In genomic region chr10:71400818-71401646, GRCm38 (mm10) we compare ENCODE assay signal across 8 mouse cellular contexts. TPM values are rescaled to one million over a fixed set of nuclear protein-coding genes. Genes with fewer than 3 reads are reported as not detected.
DNase-seq lines count a peak whose midpoint lies in the region; ATAC-seq and TF ChIP-seq lines count a peak whose summit lies in the region.

No protein-coding gene starts in this region.

- H3K4me3 ChIP-seq in hindbrain, embryonic 11.5 days (ENCODE audit: low read depth, low read length), result no peak overlapping the region
- H3K4me3 ChIP-seq in hindbrain, embryonic 12.5 days, result no peak overlapping the region
- H3K4me3 ChIP-seq in thymus, adult 2 months (ENCODE audit: control insufficient read depth, insufficient read depth, low read length), result no peak overlapping the region

- WGBS in hindbrain, embryonic 11.5 days, result 71% methylated on average over 13 of the region's 13 CpGs
- WGBS in hindbrain, embryonic 12.5 days, result 66% methylated on average over 13 of the region's 13 CpGs
- 74% methylated on average over 13 of the region's 13 CpGs for WGBS in thymus, adult 2 months

- H3K27me3 ChIP-seq in hindbrain, embryonic 11.5 days (ENCODE audit: control insufficient read depth, insufficient read depth, low read length), result no peaks in the 10 kb centered on the region
- H3K27me3 ChIP-seq in hindbrain, embryonic 12.5 days, result no peaks in the 10 kb centered on the region
- no peaks in the 10 kb centered on the region for H3K27me3 ChIP-seq in thymus, adult 2 months (ENCODE audit: control insufficient read depth, insufficient read depth, low read length)

- no peak overlapping the region for H3K4me2 ChIP-seq in hindbrain, embryonic 11.5 days (replicated peaks; ENCODE audit: low read depth, low read length)
- no peak overlapping the region for H3K4me2 ChIP-seq in hindbrain, embryonic 12.5 days (replicated peaks)

- peak; percentile 67 for DNase-seq in hindbrain, embryonic 11.5 days (ENCODE audit: low spot score)
- peak; percentile 46 for DNase-seq in thymus, adult 2 months
- DNase-seq in thymus, postnatal 4 days, result no peak
- DNase-seq in c-Kit-positive CD71-positive TER-119-negative erythroid progenitor cells, embryonic 14.5 days (ENCODE audit: low read depth), result peak; percentile 51
- DNase-seq in skeletal muscle tissue, adult 2 months (ENCODE audit: low read depth, low spot score), result peak; percentile 25
- no peak for DNase-seq in gastrocnemius, postnatal 14 days

- no peaks in the 10 kb centered on the region for H3K4me1 ChIP-seq in hindbrain, embryonic 11.5 days (replicated peaks; ENCODE audit: control insufficient read depth, insufficient read depth, low read length)
- H3K4me1 ChIP-seq in hindbrain, embryonic 12.5 days, result no peaks in the 10 kb centered on the region
- no peaks in the 10 kb centered on the region for H3K4me1 ChIP-seq in thymus, adult 2 months (replicated peaks; ENCODE audit: control insufficient read depth, insufficient read depth, low read length)

- ATAC-seq in hindbrain, embryonic 11.5 days (ENCODE audit: low FRiP score), result no peak
- ATAC-seq in hindbrain, embryonic 12.5 days (ENCODE audit: low FRiP score), result no peak
- ATAC-seq in inflammation-experienced regulatory T-cells, adult 6 months, result peak; percentile 57

- no peaks in the 10 kb centered on the region for H3K9me3 ChIP-seq in hindbrain, embryonic 11.5 days (ENCODE audit: control insufficient read depth, low read length)
- H3K9me3 ChIP-seq in hindbrain, embryonic 12.5 days (replicated peaks), result no peaks in the 10 kb centered on the region

- intact Hi-C loops in gastrocnemius, postnatal 14 days (cut with DNase I; ENCODE audit: low total_unique reads), result loop anchor here (2.0 kb wide), 1 partner anchor 74 kb away; no protein-coding TSS in a partner anchor

- TF ChIP-seq POLR2A in thymus, adult 2 months (IDR thresholded peaks at IDR 0.05; ENCODE audit: control insufficient read depth, extremely low read depth, insufficient read depth, low read length, poor library complexity), result no peak

- H3K27ac ChIP-seq in hindbrain, embryonic 11.5 days (ENCODE audit: low read depth, low read length), result no peak overlapping the region
- no peak overlapping the region for H3K27ac ChIP-seq in hindbrain, embryonic 12.5 days
- H3K27ac ChIP-seq in thymus, adult 2 months (ENCODE audit: control insufficient read depth, insufficient read depth, low read length), result no peak overlapping the region

- no peak for TF ChIP-seq CTCF in thymus, adult 2 months (IDR thresholded peaks at IDR 0.05; ENCODE audit: borderline replicate concordance, control insufficient read depth, extremely low read depth, insufficient read depth, low read length, poor library complexity)

- H3K9ac ChIP-seq in hindbrain, embryonic 11.5 days (ENCODE audit: low read depth, low read length), result no peak overlapping the region
- H3K9ac ChIP-seq in hindbrain, embryonic 12.5 days, result no peak overlapping the region

- H3K36me3 ChIP-seq in hindbrain, embryonic 11.5 days (ENCODE audit: control insufficient read depth, insufficient read depth, low read length), result no peaks in the 10 kb centered on the region
- no peaks in the 10 kb centered on the region for H3K36me3 ChIP-seq in hindbrain, embryonic 12.5 days
- no peaks in the 10 kb centered on the region for H3K36me3 ChIP-seq in thymus, adult 2 months (ENCODE audit: control insufficient read depth, insufficient read depth, low read length)

RNA-seq across cellular contexts. Expression of gene Ipmk, which starts 53.5 kb away (rescaled TPM):
- polyA plus RNA-seq in hindbrain, embryonic 11.5 days (2014; fragmentation: Nextera tagmentation; extraction: Ambion mirVana), result 20.9 and 21.4 TPM in 2 replicates
- 23.4 and 24.8 TPM in 2 replicates for polyA plus RNA-seq in hindbrain, embryonic 12.5 days (2016; fragmentation: Nextera tagmentation; extraction: Ambion mirVana)
- 9.8 and 14.4 TPM in 2 replicates for polyA plus RNA-seq in thymus, adult 2 months (2012; rRNA removed)
- polyA plus RNA-seq in inflammation-experienced regulatory T-cells, adult 6 months (2017; shearing (Covaris generic)), result 1 to 10 TPM; 3.3 to 5.9 (median 5.4) TPM
- 10 to 100 TPM; 10.8 to 11.8 TPM for total RNA-seq in gastrocnemius, postnatal 14 days (2021)

RNA-seq across cellular contexts. Expression of gene Cisd1, which starts 56.3 kb away (rescaled TPM):
- 145 and 152 TPM in 2 replicates for polyA plus RNA-seq in hindbrain, embryonic 11.5 days (2014; fragmentation: Nextera tagmentation; extraction: Ambion mirVana)
- 137 and 154 TPM in 2 replicates for polyA plus RNA-seq in hindbrain, embryonic 12.5 days (2016; fragmentation: Nextera tagmentation; extraction: Ambion mirVana)
- polyA plus RNA-seq in thymus, adult 2 months (2012; rRNA removed), result 34.2 and 35.1 TPM in 2 replicates
- polyA plus RNA-seq in inflammation-experienced regulatory T-cells, adult 6 months (2017; shearing (Covaris generic)), result 10 to 100 TPM; 31.9 to 59.6 (median 36.2) TPM
- total RNA-seq in gastrocnemius, postnatal 14 days (2021), result 100 to 1,000 TPM; 130 to 134 TPM

Comparison
In these comparisons a context has a peak if more than half of its experiments do, and no peak if none do; other contexts are left out.
1. DNase-seq: peak in hindbrain, embryonic 11.5 days (single experiment), thymus, adult 2 months (single experiment), c-Kit-positive CD71-positive TER-119-negative erythroid progenitor cells, embryonic 14.5 days (single experiment) and skeletal muscle tissue, adult 2 months (single experiment); none in thymus, postnatal 4 days (single experiment) and gastrocnemius, postnatal 14 days (single experiment).